Mouse (Mus musculus) embryonic fibroblast, embryonic 13.5 days (primary cell): ENCODE data around the gene Optn. TPM values are rescaled to one million over a fixed set of nuclear protein-coding genes. Genes with fewer than 3 reads are reported as not detected.

ENCODE experiments used
- H3K27ac ChIP-seq: 2 replicates; pipeline ENCODE4 v1.5.1; 2012; ENCODE audit warnings: low read length, control low read depth, inconsistent platforms; ENCODE audit not compliant: insufficient read depth
- H3K4me1 ChIP-seq: 2 replicates; pipeline ENCODE4 v1.6.1; 2011; ENCODE audit warnings: low read length; ENCODE audit not compliant: control insufficient read depth, insufficient read depth
- H3K4me3 ChIP-seq: 2 replicates; pipeline ENCODE4 v1.5.1; 2011; ENCODE audit warnings: mild to moderate bottlenecking, control low read depth, low read length; ENCODE audit not compliant: insufficient read depth
- CTCF ChIP-seq: IDR thresholded peaks from 2 replicates; pipeline ENCODE4 v1.5.1; 2011; ENCODE audit warnings: mild to moderate bottlenecking, control low read depth, low read length, moderate library complexity, borderline replicate concordance; ENCODE audit not compliant: insufficient read depth
- POLR2A ChIP-seq: IDR thresholded peaks from 2 replicates; pipeline ENCODE4 v1.6.1; 2011; ENCODE audit warnings: low read depth, mild to moderate bottlenecking, control low read depth, low read length, moderate library complexity
- polyA plus RNA-seq: library from polyadenylated mRNA; stranded (reverse); fragments of >200 nt; gene quantifications from 2 replicates; pipeline ENCODE4 v1.2.4, GENCODE M21; 2011; ENCODE audit warnings: low read depth; ENCODE audit not compliant: missing spikeins, insufficient read length

The Optn gene
- polyA plus RNA-seq, 1 experiment: 10.4 TPM

GRCm38 (mm10) chr2:5064247-5064646 is 396 bp upstream of the Optn start:
- TF ChIP-seq POLR2A (no peak), CTCF (no peak)
- H3K4me3 ChIP-seq: peak overlapping the region; percentile 89; the same call in 1 of the 2 replicates
- H3K4me1 ChIP-seq: no peaks in the 10 kb centered on the region; the same call in 1 of the 2 replicates
- H3K27ac ChIP-seq: no peak overlapping the region

DNA sequence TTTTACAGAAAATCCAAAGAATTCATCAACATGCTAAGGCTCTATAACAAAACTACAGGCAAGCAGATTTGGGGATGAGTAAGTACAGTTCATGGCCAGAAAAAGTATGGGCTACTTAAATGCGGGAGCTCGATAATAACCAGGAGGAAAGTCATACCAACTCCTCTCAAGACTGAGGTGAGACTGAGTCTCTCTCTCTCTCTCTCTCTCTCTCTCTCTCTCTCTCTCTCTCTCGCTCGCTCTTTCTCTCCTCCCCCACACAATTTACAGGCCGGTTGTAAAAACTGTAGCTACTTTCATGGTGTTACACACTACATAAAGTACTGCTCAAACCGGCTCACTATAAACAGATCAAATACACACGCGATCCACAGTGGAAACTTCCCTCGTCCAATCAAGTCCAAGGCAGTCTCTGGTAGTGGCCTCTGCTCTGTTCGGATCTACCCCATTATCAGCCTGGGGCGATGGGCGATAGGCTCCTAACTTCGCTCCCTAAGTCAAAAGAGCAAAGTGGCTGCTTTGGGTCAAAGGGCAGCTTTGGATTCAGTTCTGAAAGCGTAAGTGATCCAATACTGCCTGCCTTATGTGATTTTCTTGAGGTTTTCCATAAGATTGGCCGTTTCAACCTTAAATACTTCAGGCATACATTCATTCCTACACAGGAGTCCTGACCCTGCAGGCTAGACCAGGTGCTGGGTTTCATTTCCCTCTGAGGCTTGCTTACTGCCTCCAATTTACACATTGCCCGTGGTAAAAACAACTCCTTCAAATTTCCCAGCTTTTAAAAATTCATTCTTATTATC is 1.2 kb downstream of the Optn start:
- H3K4me1 ChIP-seq: no peaks in the 10 kb centered on the region
- H3K27ac ChIP-seq: no peak overlapping the region
- no peak for TF ChIP-seq POLR2A
- TF ChIP-seq CTCF: no peak
- peak overlapping the region; percentile 89 for H3K4me3 ChIP-seq

GRCm38 (mm10) chr2:5061133-5061708 is 2.6 kb downstream of the Optn start:
- Histone ChIP-seq H3K27ac (no peak overlapping the region), H3K4me3 (no peak overlapping the region), H3K4me1 (no peaks in the 10 kb centered on the region)
- TF ChIP-seq POLR2A (no peak), CTCF (no peak)

DNA sequence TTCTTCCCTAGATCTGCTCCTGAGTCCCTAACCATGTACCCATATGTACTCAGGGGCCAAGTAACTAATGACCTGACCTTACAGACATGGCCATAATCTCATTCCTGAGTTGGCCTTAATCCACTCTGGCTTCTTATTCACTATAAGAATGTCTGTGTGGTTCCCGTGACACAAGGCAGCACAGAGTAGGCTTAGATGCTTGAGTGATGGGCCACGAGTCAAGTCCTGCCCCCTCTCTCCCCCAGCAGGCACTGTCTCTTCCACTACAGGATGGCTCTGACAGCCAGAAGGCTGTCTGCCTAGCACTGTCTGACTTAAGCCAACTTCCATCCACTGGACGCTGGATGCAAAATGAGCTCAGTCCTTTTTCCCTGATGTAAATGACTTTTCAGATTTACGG is 3.9 kb downstream of the Optn start:
- TF ChIP-seq POLR2A (no peak), CTCF (no peak)
- Histone ChIP-seq H3K4me3 (no peak overlapping the region), H3K4me1 (no peaks in the 10 kb centered on the region), H3K27ac (no peak overlapping the region)

- TF ChIP-seq CTCF (no peak), POLR2A (no peak)
These were observed 5.4 kb downstream of the Optn start for GRCm38 (mm10) chr2:5058436-5058835.

GRCm38 (mm10) chr2:5050562-5050961 is 13.3 kb downstream of the Optn start:
- no peaks in the 10 kb centered on the region for H3K4me1 ChIP-seq
- no peak overlapping the region for H3K4me3 ChIP-seq
- H3K27ac ChIP-seq: no peak overlapping the region
- TF ChIP-seq POLR2A (no peak), CTCF (no peak)

More at GRCm38 (mm10) chr2:5058436-5058835, 5.4 kb downstream of the Optn start:
- Histone ChIP-seq H3K27ac (no peak overlapping the region), H3K4me3 (no peak overlapping the region), H3K4me1 (no peaks in the 10 kb centered on the region)

DNA sequence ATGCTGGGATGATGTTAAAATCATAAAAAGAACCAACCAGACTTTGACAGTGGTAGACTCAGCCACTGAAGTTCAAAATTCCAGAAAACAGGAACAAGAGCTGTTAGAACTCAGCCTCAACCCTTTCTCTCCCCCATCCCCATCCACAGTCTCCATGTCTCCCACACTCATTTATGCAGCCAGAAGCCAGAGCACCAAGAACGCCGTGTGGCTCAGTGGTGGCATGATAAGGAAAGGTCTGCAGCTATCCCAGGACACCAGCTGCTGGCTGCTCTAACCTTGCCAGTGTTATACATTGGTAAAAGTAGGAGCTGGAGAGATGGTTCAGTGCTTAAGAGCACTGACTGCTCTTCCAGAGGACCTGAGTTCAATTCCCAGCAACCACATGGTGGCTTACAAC is 16.8 kb downstream of the Optn start:
- H3K4me3 ChIP-seq: no peak overlapping the region
- no peaks in the 10 kb centered on the region for H3K4me1 ChIP-seq
- TF ChIP-seq CTCF: no peak
- no peak for TF ChIP-seq POLR2A
- no peak overlapping the region for H3K27ac ChIP-seq

DNA sequence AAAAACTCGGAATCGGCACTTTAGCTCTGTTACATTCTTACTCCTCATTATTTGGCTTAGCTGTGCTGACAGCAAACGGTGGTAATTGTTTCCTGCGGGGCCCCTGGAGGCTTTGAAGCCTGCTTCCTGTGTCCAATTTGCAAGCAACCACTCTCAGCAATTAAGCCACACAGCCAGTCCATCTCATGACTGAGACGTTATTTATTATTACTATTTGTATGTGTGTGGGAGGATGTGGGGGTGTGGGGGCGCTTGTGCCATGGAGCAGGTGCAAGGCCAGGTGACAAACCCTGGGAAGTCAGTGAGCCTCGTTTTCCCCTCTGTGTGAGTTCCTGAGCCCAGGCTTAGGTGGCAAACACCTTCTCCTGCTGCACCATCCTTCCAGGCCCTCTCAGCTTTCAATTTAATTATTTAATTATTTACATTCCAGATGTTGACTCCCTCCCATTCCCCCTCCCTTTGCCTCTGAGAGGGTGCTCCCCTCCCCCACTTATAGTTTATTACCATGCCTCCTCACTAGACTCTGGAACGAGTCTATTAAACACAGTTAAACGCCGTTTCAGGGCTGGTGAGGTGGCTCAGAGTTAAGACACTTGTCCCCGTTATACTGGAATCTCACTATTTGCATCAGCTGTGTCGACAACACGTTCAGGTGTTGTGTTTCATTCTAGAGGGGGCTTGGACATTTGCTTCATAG is 18.4 kb downstream of the Optn start:
- Histone ChIP-seq H3K4me3 (no peak overlapping the region), H3K27ac (no peak overlapping the region), H3K4me1 (no peaks in the 10 kb centered on the region)
- TF ChIP-seq POLR2A: no peak
- TF ChIP-seq CTCF: no peak

DNA sequence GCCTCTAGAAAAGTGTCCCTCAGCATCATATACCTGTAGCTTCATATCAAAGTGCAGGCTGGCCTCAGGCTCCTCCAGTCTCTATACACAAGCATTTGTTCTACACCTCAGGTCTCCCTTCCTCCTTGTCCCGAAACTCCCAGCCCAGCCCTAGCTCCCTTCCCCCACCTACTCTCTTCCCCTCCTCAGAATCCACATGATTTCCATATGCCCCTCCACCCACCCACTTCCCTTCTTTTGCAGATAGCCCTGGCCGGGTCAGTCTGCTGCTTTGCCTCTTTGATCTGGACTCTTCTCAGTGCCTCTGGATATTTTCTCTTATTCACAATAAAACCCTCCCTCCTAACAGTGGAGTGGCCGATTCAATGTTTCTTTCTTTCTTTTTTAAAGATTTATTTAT is 19.5 kb downstream of the Optn start:
- no peaks in the 10 kb centered on the region for H3K4me1 ChIP-seq
- TF ChIP-seq CTCF (no peak), POLR2A (no peak)
- H3K4me3 ChIP-seq: no peak overlapping the region
- no peak overlapping the region for H3K27ac ChIP-seq

DNA sequence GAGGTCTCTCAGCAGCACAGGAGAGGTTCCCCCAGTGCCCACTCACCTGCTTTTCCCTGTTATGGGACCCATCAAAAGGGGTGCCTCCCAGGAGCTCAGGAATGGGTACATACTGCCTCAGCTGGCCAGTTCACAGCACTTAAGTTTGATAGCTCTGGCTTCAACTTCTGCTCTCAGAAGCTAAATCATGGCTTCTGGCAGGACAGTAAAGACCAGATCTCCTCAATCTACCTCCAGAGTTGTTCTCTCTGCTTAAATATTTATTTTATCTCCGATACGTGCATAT is 20.4 kb downstream of the Optn start:
- Histone ChIP-seq H3K4me1 (no peaks in the 10 kb centered on the region), H3K4me3 (no peak overlapping the region), H3K27ac (no peak overlapping the region)
- no peak for TF ChIP-seq CTCF
- no peak for TF ChIP-seq POLR2A
